Mouse (Mus musculus) heart, embryonic 12.5 days (tissue): ENCODE measurements around the gene Upk3b. TPM values are rescaled to one million over a fixed set of nuclear protein-coding genes. Genes with fewer than 3 reads are reported as not detected.
A peak's percentile ranks its signal among the peaks of the same experiment; 100 is the strongest.

Experiments used
- ATAC-seq: fragments of 200-750 bp; cut with Nextera tagmentation; 2 replicates; pipeline ENCODE4 v1.8.0; 2017; ENCODE audit warnings: moderate TSS enrichment, moderate library complexity; ENCODE audit not compliant: insufficient number of reproducible peaks, low FRiP score
- H3K27ac ChIP-seq: fragments of 300-500 bp; sonication (generic); 2 replicates; pipeline ENCODE4 v1.5.1; 2016; ENCODE audit warnings: mild to moderate bottlenecking, moderate library complexity; ENCODE audit not compliant: poor library complexity, severe bottlenecking
- H3K27me3 ChIP-seq: fragments of 300-500 bp; sonication (generic); replicated peaks from 2 replicates; pipeline ENCODE4 v1.6.1; 2016; ENCODE audit warnings: mild to moderate bottlenecking, moderate library complexity
- H3K36me3 ChIP-seq: fragments of 300-500 bp; sonication (generic); 2 replicates; pipeline ENCODE4 v1.6.1; 2016; ENCODE audit warnings: mild to moderate bottlenecking, moderate library complexity
- H3K4me1 ChIP-seq: fragments of 300-500 bp; sonication (generic); replicated peaks from 2 replicates; pipeline ENCODE4 v1.6.1; 2016; ENCODE audit warnings: mild to moderate bottlenecking
- H3K4me2 ChIP-seq: fragments of 300-500 bp; sonication (generic); 2 replicates; pipeline ENCODE4 v1.6.1; 2016; ENCODE audit warnings: mild to moderate bottlenecking, moderate library complexity
- H3K4me3 ChIP-seq: fragments of 300-500 bp; sonication (generic); 2 replicates; pipeline ENCODE4 v1.5.1; 2016; ENCODE audit warnings: mild to moderate bottlenecking
- H3K9ac ChIP-seq: fragments of 300-500 bp; sonication (generic); 2 replicates; pipeline ENCODE4 v1.6.1; 2016; ENCODE audit warnings: mild to moderate bottlenecking, moderate library complexity
- H3K9me3 ChIP-seq: fragments of 300-500 bp; sonication (generic); replicated peaks from 2 replicates; pipeline ENCODE4 v1.6.1; 2016; ENCODE audit warnings: mild to moderate bottlenecking, moderate library complexity
- WGBS: fragments of 180-500 bp; shearing (Covaris S2); methylation state at CpG from one replicate; pipeline ENCODE4 v1.1.7; 2016; 5-methylcytosine and 5-hydroxymethylcytosine counted together
- polyA plus RNA-seq: library from polyadenylated mRNA; unstranded; fragments of >200 nt; fragmentation: Nextera tagmentation; extraction: Ambion mirVana; gene quantifications from 2 replicates; pipeline ENCODE4 v1.2.1, GENCODE M21; 2016

Gene Upk3b
- polyA plus RNA-seq, 1 experiment from 2014 or later: 60.2 TPM

DNA sequence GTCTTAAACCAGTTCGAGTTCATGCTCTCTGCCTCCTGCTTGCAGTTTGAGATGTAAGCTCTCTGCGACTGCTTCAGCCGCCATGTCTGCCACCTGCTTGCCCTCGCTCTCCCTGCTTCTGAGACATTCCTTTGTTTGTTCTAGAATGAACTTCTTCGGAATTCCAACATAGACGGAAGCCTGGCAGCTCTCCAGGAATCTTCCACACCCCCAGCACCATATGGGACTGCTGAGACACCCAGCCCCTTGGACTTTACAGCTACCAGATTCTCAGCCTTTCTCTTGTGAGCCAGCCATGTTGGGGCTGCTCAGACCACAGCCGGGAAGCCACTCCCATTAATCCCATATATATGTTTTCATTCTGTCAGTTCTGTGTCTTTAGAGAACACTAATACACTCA, 38.0 kb downstream of the Upk3b start:
- Histone ChIP-seq H3K4me2 (no peak overlapping the region), H3K9ac (no peak overlapping the region), H3K36me3 (no peaks in the 10 kb centered on the region), H3K4me1 (peaks cover 7% of the 10 kb centered on the region; the same call in 1 of the 2 replicates), H3K27me3 (no peaks in the 10 kb centered on the region), H3K27ac (no peak overlapping the region), H3K9me3 (no peaks in the 10 kb centered on the region), H3K4me3 (no peak overlapping the region)
- no peak for ATAC-seq
- WGBS: 42% methylated on average over 7 of the region's 7 CpGs

GRCm38 (mm10) chr5:136077001-136077550, 38.8 kb downstream of the Upk3b start:
- Histone ChIP-seq H3K27me3 (no peaks in the 10 kb centered on the region), H3K4me1 (peaks cover 7% of the 10 kb centered on the region; the same call in 1 of the 2 replicates), H3K36me3 (no peaks in the 10 kb centered on the region), H3K4me2 (no peak overlapping the region), H3K27ac (no peak overlapping the region), H3K9ac (no peak overlapping the region), H3K4me3 (no peak overlapping the region), H3K9me3 (no peaks in the 10 kb centered on the region)
- no peak for ATAC-seq
- 73% methylated on average over 9 of the region's 9 CpGs for WGBS

GRCm38 (mm10) chr5:136078136-136078535, 39.8 kb downstream of the Upk3b start:
- Histone ChIP-seq H3K9ac (no peak overlapping the region), H3K9me3 (no peaks in the 10 kb centered on the region; the same call in 1 of the 2 replicates), H3K36me3 (no peaks in the 10 kb centered on the region), H3K27ac (no peak overlapping the region), H3K27me3 (no peaks in the 10 kb centered on the region), H3K4me2 (no peak overlapping the region), H3K4me1 (peaks cover 7% of the 10 kb centered on the region), H3K4me3 (no peak overlapping the region)
- 85% methylated on average over 5 of the region's 5 CpGs for WGBS
- ATAC-seq: no peak

DNA sequence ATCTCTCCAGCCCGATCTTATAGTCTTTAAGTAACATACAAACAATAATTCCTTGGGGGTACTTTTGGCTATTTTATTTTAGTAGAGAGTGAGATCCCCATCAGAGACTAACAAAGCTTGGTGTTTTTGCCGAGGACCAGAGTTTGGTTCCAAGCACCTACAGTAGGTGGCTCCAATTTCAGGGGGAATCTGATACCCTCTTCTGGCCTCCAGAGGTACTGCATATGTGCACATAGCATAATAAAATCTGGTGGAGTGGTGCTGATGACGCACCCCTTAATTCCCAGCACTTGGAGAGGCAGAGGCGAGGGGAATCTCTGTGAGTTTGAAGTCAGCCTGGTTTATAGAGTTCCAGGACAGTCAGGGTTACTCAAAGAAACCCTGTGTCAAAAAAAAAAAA, 44.0 kb downstream of the Upk3b start:
- Histone ChIP-seq H3K36me3 (no peaks in the 10 kb centered on the region), H3K9ac (no peak overlapping the region), H3K9me3 (no peaks in the 10 kb centered on the region; the same call in 1 of the 2 replicates), H3K4me3 (no peak overlapping the region), H3K27me3 (peaks cover 32% of the 10 kb centered on the region), H3K27ac (no peak overlapping the region), H3K4me2 (no peak overlapping the region), H3K4me1 (peaks cover 15% of the 10 kb centered on the region)
- no peak for ATAC-seq
- WGBS: 77% methylated on average over 4 of the region's 4 CpGs

GRCm38 (mm10) chr5:136083669-136084107, 45.4 kb downstream of the Upk3b start, which contains the start of gene Rasa4:
Gene Rasa4 (plus strand): TSS chr5:136083916.
- H3K27me3 ChIP-seq: peaks cover 41% of the 10 kb centered on the region
- ATAC-seq: peak; percentile 95
- peak within 1 kb of the TSS; percentile 50 for H3K9ac ChIP-seq
- H3K27ac ChIP-seq: no peak within 1 kb of the TSS
- peaks cover 15% of the 10 kb centered on the region for H3K4me1 ChIP-seq
- H3K4me3 ChIP-seq: peak within 1 kb of the TSS; percentile 48
- H3K9me3 ChIP-seq: no peaks in the 10 kb centered on the region; the same call in 1 of the 2 replicates
- H3K4me2 ChIP-seq: peak within 1 kb of the TSS; percentile 84
- H3K36me3 ChIP-seq: no peaks in the 10 kb centered on the region
- under 1% methylated on average over 22 of the region's 28 CpGs for WGBS

- Histone ChIP-seq H3K4me2 (peak overlapping the region; percentile 84), H3K9ac (peak overlapping the region; percentile 50), H3K4me3 (peak overlapping the region; percentile 48), H3K27me3 (peaks cover 47% of the 10 kb centered on the region), H3K9me3 (no peaks in the 10 kb centered on the region; the same call in 1 of the 2 replicates), H3K4me1 (peaks cover 15% of the 10 kb centered on the region), H3K36me3 (no peaks in the 10 kb centered on the region), H3K27ac (no peak overlapping the region)
- WGBS: 2% methylated on average over 23 of the region's 23 CpGs
- peak; percentile 17; the same call in 1 of the 2 replicates for ATAC-seq
These were observed 46.0 kb downstream of the Upk3b start for GRCm38 (mm10) chr5:136084144-136084881.

DNA sequence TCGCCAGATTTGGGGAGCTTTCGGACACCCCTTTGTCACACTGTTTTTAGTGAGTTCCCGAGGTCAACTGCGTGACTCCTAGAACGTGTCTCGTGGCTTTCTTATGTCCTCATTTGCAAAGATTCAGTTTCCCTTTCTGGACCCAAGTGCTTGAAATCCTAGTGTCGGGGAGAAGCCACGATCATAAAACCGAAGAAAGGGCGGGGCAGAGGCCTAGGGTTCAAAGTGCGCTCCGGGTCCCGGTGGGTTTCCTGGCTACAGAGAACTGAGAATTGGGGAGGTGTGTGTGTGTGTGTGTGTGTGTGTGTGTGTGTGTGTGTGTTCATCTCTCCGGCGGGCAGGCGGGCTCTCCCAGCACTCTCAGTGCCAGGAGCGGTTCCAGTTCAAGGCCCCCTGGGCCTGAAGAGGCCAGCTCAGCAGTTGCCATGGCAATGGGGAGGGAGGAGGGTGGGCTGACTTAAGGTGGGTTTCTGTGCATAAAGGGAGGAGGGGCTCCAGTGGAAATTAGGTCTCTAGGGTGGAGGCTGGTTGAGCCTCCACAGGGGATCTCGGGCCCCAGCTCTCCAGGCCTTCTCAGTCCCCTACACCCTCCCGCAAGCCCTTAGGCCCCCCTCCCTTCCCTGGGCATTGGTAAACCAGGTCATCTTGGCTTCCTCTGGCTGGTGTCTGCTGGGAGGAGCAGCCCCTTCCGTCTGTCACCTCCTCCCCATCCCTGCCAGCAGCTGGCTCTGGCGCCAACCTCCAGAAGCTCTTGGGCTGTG, 46.8 kb downstream of the Upk3b start:
- 13% methylated on average over 21 of the region's 21 CpGs for WGBS
- Histone ChIP-seq H3K4me1 (peaks cover 15% of the 10 kb centered on the region), H3K36me3 (no peaks in the 10 kb centered on the region), H3K4me3 (peak overlapping the region; percentile 48; the same call in 1 of the 2 replicates), H3K27me3 (peaks cover 52% of the 10 kb centered on the region), H3K27ac (no peak overlapping the region), H3K4me2 (peak overlapping the region; percentile 84), H3K9me3 (no peaks in the 10 kb centered on the region; the same call in 1 of the 2 replicates), H3K9ac (no peak overlapping the region)
- ATAC-seq: no peak

- 75% methylated on average over 8 of the region's 8 CpGs for WGBS
- Histone ChIP-seq H3K4me2 (no peak overlapping the region), H3K27me3 (peaks cover 61% of the 10 kb centered on the region)
These were observed 48.0 kb downstream of the Upk3b start for GRCm38 (mm10) chr5:136086290-136086689.

DNA sequence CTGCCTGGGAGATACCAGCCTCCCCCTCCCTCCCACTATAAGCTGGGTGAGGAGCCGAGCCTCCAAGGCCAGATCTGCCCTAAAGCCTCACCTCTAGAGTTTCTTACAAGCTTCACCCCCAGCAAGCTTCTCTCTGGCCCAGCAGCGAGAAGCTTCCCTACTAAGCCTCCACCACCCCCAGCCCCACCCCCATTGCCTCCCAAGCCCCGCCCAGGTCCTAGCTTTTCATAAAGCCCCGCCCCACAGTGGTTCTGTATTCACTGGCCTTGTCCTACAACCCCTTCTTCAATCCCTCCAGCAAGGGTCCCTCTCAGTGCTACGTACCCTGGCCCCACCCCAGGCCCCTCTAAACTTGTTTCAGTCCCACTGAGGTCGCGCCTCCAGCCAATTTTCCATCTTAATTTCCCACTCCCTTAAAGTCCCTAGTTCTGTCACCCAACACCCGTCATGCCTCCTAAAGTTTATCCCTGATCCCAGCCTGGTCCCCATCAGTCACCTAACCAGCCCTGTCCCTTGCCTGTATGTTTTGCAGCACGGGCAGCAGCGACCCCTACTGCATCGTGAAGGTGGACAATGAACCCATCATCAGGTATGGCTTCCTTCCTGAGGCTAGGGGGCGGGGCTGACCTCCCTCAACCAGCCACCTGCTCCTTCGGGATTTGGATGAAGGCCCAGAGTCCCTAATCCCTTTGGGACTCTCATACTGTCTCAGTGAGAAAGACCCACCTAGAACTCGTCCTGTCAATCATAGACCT, 50.7 kb downstream of the Upk3b start:
- no peak for ATAC-seq
- Histone ChIP-seq H3K36me3 (no peaks in the 10 kb centered on the region), H3K27me3 (peaks cover 73% of the 10 kb centered on the region), H3K4me2 (no peak overlapping the region), H3K9me3 (no peaks in the 10 kb centered on the region), H3K4me3 (no peak overlapping the region), H3K4me1 (peaks cover 15% of the 10 kb centered on the region), H3K27ac (no peak overlapping the region), H3K9ac (no peak overlapping the region)
- 18% methylated on average over 14 of the region's 14 CpGs for WGBS

More at GRCm38 (mm10) chr5:136086290-136086689, 48.0 kb downstream of the Upk3b start:
- H3K4me1 ChIP-seq: peaks cover 15% of the 10 kb centered on the region
- ATAC-seq: no peak
- H3K9ac ChIP-seq: no peak overlapping the region
- no peak overlapping the region for H3K27ac ChIP-seq
- no peak overlapping the region for H3K4me3 ChIP-seq
- H3K9me3 ChIP-seq: no peaks in the 10 kb centered on the region; the same call in 1 of the 2 replicates
- H3K36me3 ChIP-seq: no peaks in the 10 kb centered on the region

DNA sequence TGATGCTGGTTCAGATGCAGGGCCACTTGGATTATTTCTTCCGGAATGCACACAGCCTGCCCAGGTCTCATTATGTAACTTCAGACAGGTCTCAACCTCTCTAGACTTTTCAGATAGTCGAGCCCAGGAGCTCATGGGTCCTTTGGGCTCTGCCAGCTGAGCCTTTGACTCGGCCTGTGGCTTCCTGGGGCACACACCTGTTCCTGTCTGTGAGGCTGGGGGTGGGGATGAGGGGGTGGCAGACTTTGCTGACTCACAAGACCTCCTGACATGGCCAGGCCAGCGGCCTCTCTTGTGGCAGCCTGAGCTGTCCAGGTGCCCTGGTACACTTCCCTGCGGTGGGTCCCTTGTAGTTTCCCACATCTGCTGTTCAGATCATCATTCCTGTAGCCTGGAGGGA, 53.6 kb downstream of the Upk3b start:
- H3K4me1 ChIP-seq: no peaks in the 10 kb centered on the region
- no peak overlapping the region for H3K9ac ChIP-seq
- no peaks in the 10 kb centered on the region for H3K9me3 ChIP-seq
- H3K27ac ChIP-seq: no peak overlapping the region
- H3K36me3 ChIP-seq: no peaks in the 10 kb centered on the region
- H3K27me3 ChIP-seq: peaks cover 50% of the 10 kb centered on the region
- H3K4me2 ChIP-seq: no peak overlapping the region
- no peak overlapping the region for H3K4me3 ChIP-seq
- no peak for ATAC-seq
- WGBS: 58% methylated on average over 5 of the region's 5 CpGs
